Mouse (Mus musculus): ENCODE data around the gene Ankrd63. TPM values are rescaled to one million over a fixed set of nuclear protein-coding genes. Genes with fewer than 3 reads are reported as not detected.
"Not testable (repeated sequence)": the region's sequence is repeated elsewhere in the genome, so short reads cannot be mapped to it uniquely, and the experiment has no call there.

Ankrd63 gene
- polyA plus RNA-seq, 1 experiment: 1.4 TPM

DNA sequence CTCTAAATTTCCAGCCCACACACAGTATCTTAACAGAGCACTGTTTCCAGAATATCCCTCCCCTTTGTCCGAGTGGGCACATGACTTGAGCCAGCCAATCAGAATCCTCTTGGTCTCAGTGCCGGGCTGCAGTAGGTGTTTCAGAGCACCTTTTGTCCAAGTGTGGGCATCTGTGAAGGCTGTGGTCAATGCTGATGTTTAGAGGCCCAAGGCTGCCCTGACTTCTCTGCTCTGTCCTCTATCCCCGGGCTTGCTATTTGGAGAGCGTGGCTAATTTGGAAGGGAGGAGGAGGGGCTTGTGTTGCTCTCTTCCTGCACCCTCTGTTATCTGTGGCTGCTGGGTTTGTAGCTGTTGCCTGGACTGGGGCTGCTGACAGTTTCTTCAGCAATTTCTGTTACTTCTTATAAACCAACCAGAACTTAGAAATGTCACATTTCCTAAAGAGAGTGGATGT is 43.7 kb downstream of the Ankrd63 start:
- 3% methylated on average over 4 of the region's 4 CpGs for WGBS
- peaks cover 53% of the 10 kb centered on the region for H3K4me1 ChIP-seq (ENCODE audit: control insufficient read depth, insufficient read depth, insufficient read length, low read length)

DNA sequence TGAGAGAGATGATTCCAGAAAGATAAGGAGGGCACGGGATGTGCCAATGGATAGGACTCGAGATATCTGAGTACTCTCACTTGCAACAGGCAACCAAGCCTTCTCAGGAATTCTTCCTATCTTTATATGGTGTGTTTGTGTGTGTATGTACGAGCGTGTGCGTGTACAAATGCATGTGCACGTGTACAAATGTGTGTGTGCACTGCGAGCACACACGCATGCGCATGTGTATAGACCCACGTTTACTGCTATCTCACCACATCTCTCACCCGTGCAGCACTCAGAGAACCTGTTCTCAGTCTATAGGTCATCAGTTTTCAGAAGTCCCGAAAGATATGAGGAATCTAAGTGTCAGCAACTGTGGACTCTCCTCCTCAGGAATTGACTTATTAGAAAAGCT is 44.3 kb downstream of the Ankrd63 start:
- 56% methylated on average over 12 of the region's 12 CpGs for WGBS
- Histone ChIP-seq H3K36me3 (ENCODE audit: control insufficient read depth, insufficient read depth, low read length) (no peaks in the 10 kb centered on the region), H3K27ac (ENCODE audit: insufficient read depth, low read depth, low read length) (no peak overlapping the region), H3K27me3 (ENCODE audit: control insufficient read depth, insufficient read depth, low read length) (no peaks in the 10 kb centered on the region), H3K4me3 (ENCODE audit: low read depth, low read length) (no peak overlapping the region), H3K4me1 (ENCODE audit: control insufficient read depth, insufficient read depth, insufficient read length, low read length) (peaks cover 53% of the 10 kb centered on the region)
- TF ChIP-seq POLR2A (IDR thresholded peaks at IDR 0.05; ENCODE audit: low read depth, low read length) (no peak), CTCF (IDR thresholded peaks at IDR 0.05; ENCODE audit: extremely low read depth, insufficient read length, insufficient replicate concordance, low read depth, low read length) (no peak)

More for the DNA sequence above, 43.7 kb downstream of the Ankrd63 start:
- TF ChIP-seq POLR2A (IDR thresholded peaks at IDR 0.05; ENCODE audit: low read depth, low read length) (no peak), CTCF (IDR thresholded peaks at IDR 0.05; ENCODE audit: extremely low read depth, insufficient read length, insufficient replicate concordance, low read depth, low read length) (no peak)
- no peaks in the 10 kb centered on the region for H3K36me3 ChIP-seq (ENCODE audit: control insufficient read depth, insufficient read depth, low read length)
- no peaks in the 10 kb centered on the region for H3K27me3 ChIP-seq (ENCODE audit: control insufficient read depth, insufficient read depth, low read length)
- no peak overlapping the region for H3K27ac ChIP-seq (ENCODE audit: insufficient read depth, low read depth, low read length)
- H3K4me3 ChIP-seq (ENCODE audit: low read depth, low read length): peak overlapping the region; percentile 58

DNA sequence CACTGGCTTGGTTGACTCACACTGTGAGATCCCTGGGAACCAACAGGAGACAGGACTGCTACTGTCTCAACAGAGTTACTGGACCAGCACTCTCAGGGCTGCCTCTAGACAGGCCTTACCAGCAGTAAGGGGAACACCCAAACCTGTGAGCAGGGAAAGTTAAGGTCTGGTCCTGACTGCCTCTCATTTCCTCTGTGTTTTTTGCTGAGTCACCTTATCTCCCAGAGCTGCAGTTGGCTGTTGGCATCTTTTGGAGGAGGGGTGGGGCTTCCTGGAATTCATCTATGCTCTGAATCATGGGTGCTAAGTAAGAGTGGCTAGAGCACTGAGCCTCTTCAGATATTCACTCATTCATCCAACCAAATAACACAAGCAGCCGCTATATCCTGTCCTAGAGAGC is 44.7 kb downstream of the Ankrd63 start:
- Histone ChIP-seq H3K27ac (ENCODE audit: insufficient read depth, low read depth, low read length) (peak overlapping the region; percentile 29), H3K4me1 (ENCODE audit: control insufficient read depth, insufficient read depth, insufficient read length, low read length) (peaks cover 50% of the 10 kb centered on the region)
- WGBS: 23% methylated on average over 1 of the region's 1 CpGs

DNA sequence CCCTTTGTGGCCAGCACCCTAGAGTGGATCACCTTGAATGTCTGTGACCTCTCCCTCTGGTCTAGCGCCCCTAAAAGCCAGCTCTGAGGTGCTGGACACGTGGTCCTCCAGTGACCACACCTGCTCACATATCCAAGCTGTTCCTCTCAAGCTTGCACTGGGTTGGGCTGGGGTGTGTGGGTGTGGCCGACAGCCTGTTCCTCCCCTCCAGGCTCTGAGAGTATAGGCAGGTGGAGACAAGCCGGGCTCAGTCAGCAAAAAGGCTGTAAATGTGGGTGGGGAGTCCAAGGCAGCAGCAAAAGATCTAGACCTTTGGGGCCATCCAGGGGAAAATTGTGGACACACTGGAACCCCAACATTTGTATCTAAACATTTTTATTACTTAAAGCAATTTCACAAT is 45.3 kb downstream of the Ankrd63 start:
- Histone ChIP-seq H3K4me1 (ENCODE audit: control insufficient read depth, insufficient read depth, insufficient read length, low read length) (peaks cover 44% of the 10 kb centered on the region), H3K4me3 (ENCODE audit: low read depth, low read length) (no peak overlapping the region), H3K27me3 (ENCODE audit: control insufficient read depth, insufficient read depth, low read length) (no peaks in the 10 kb centered on the region), H3K27ac (ENCODE audit: insufficient read depth, low read depth, low read length) (no peak overlapping the region), H3K36me3 (ENCODE audit: control insufficient read depth, insufficient read depth, low read length) (no peaks in the 10 kb centered on the region)
- no peak for TF ChIP-seq CTCF (IDR thresholded peaks at IDR 0.05; ENCODE audit: extremely low read depth, insufficient read length, insufficient replicate concordance, low read depth, low read length)
- no peak for TF ChIP-seq POLR2A (IDR thresholded peaks at IDR 0.05; ENCODE audit: low read depth, low read length)
- 16% methylated on average over 4 of the region's 4 CpGs for WGBS

More for the DNA sequence above, 44.7 kb downstream of the Ankrd63 start:
- H3K27me3 ChIP-seq (ENCODE audit: control insufficient read depth, insufficient read depth, low read length): no peaks in the 10 kb centered on the region
- TF ChIP-seq POLR2A (IDR thresholded peaks at IDR 0.05; ENCODE audit: low read depth, low read length) (no peak), CTCF (IDR thresholded peaks at IDR 0.05; ENCODE audit: extremely low read depth, insufficient read length, insufficient replicate concordance, low read depth, low read length) (no peak)
- H3K36me3 ChIP-seq (ENCODE audit: control insufficient read depth, insufficient read depth, low read length): no peaks in the 10 kb centered on the region
- H3K4me3 ChIP-seq (ENCODE audit: low read depth, low read length): no peak overlapping the region

DNA sequence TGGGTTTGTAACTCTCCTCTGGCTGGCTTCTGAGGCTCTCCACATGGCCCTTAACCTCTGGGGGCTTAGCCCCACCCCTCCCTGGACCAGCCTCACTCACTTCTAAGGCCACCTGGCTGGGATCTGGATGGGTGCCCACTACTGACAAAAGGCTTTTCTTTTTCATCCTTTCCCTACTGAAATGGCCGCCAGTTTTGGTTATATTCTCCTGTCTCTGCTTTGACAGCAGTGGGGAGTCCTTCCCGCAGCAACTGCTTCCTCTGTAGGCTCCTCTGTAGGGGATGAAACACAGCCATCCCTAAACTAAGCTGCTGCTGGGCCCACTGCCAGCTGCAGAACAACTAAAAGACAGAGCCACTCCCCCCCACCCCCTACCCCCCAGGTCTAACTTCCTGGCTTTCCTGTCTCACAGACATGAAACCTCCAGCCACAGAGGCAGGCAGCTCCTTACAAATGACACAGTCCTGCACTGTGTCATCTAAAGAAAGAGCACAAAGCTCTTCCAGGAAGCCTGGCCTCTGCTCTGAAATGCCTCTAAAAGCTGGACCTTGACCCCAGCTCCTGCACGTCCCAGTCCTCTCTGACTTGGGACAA is 47.0 kb downstream of the Ankrd63 start:
- Histone ChIP-seq H3K36me3 (ENCODE audit: control insufficient read depth, insufficient read depth, low read length) (no peaks in the 10 kb centered on the region), H3K27ac (ENCODE audit: insufficient read depth, low read depth, low read length) (peak overlapping the region; percentile 69), H3K4me1 (ENCODE audit: control insufficient read depth, insufficient read depth, insufficient read length, low read length) (peaks cover 32% of the 10 kb centered on the region), H3K4me3 (ENCODE audit: low read depth, low read length) (no peak overlapping the region), H3K27me3 (ENCODE audit: control insufficient read depth, insufficient read depth, low read length) (no peaks in the 10 kb centered on the region)
- TF ChIP-seq POLR2A (IDR thresholded peaks at IDR 0.05; ENCODE audit: low read depth, low read length) (no peak), CTCF (IDR thresholded peaks at IDR 0.05; ENCODE audit: extremely low read depth, insufficient read length, insufficient replicate concordance, low read depth, low read length) (no peak)
- 11% methylated on average over 3 of the region's 3 CpGs for WGBS

DNA sequence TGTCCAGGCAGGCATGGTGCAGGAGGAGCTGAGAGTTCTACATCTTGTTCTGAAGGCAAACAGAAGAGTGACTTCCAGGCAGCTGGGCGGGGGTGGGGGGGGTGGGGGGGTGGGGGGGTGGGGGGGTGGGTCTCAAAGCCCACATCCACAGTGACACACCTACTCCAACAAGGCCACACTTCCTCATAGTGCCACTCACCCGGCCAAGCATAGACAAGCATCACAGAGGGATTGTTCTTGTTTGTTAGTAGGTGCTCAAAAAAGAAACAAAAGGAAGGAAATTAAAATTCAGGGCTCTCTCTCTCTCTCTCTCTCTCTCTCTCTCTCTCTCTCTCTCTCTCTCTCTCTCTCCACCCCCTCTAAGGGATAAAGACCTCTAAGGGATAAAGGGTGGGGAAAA is 53.1 kb downstream of the Ankrd63 start:
- H3K27me3 ChIP-seq (ENCODE audit: control insufficient read depth, insufficient read depth, low read length); H3K4me1 ChIP-seq (ENCODE audit: control insufficient read depth, insufficient read depth, insufficient read length, low read length); H3K4me3 ChIP-seq (ENCODE audit: low read depth, low read length); H3K36me3 ChIP-seq (ENCODE audit: control insufficient read depth, insufficient read depth, low read length); H3K27ac ChIP-seq (ENCODE audit: insufficient read depth, low read depth, low read length): not testable (repeated sequence)
- 36% methylated on average over 2 of the region's 2 CpGs for WGBS

Other genes with a start within 250 kb of the Ankrd63 start
- gene Srp14, start 224.3 kb downstream of the Ankrd63 start, polyA plus RNA-seq (2012; rRNA removed): 10.9 and 16.3 TPM in 2 replicates
- 4.1 and 10.3 TPM in 2 replicates for gene Bmf, start 154.3 kb downstream of the Ankrd63 start, polyA plus RNA-seq (2012; rRNA removed)
- gene Bub1b, start 105.8 kb downstream of the Ankrd63 start, polyA plus RNA-seq (2012; rRNA removed): 2.2 and 4.1 TPM in 2 replicates
- 1.8 and 2.0 TPM in 2 replicates for gene Pak6, start 40.7 kb downstream of the Ankrd63 start, polyA plus RNA-seq (2012; rRNA removed)
- 2.9 and 6.2 TPM in 2 replicates for gene Plcb2, start 24.5 kb upstream of the Ankrd63 start, polyA plus RNA-seq (2012; rRNA removed)
- 6.2 and 8.8 TPM in 2 replicates for gene Inafm2, start 41.8 kb upstream of the Ankrd63 start, polyA plus RNA-seq (2012; rRNA removed)
- gene Ccdc9b, start 58.7 kb upstream of the Ankrd63 start, polyA plus RNA-seq (2012; rRNA removed): 2.4 and 3.3 TPM in 2 replicates
- gene Phgr1, start 68.8 kb upstream of the Ankrd63 start, polyA plus RNA-seq (2012; rRNA removed): 2,253 and 5,176 TPM in 2 replicates
- 1.7 and 3.5 TPM in 2 replicates for gene Disp2, start 75.8 kb upstream of the Ankrd63 start, polyA plus RNA-seq (2012; rRNA removed)
- 1.5 and 4.7 TPM in 2 replicates for gene Knstrn, start 110.0 kb upstream of the Ankrd63 start, polyA plus RNA-seq (2012; rRNA removed)
- gene Ivd, start 158.0 kb upstream of the Ankrd63 start, polyA plus RNA-seq (2012; rRNA removed): 17.6 and 25.7 TPM in 2 replicates
- 11.8 and 24.6 TPM in 2 replicates for gene Bahd1, start 196.4 kb upstream of the Ankrd63 start, polyA plus RNA-seq (2012; rRNA removed)
- gene Chst14, start 222.5 kb upstream of the Ankrd63 start, polyA plus RNA-seq (2012; rRNA removed): 3.8 and 4.0 TPM in 2 replicates